Mouse (Mus musculus): ENCODE results near the gene Lima1. TPM values are rescaled to one million over a fixed set of nuclear protein-coding genes. Genes with fewer than 3 reads are reported as not detected.

Lima1 gene
- polyA plus RNA-seq, 1 experiment from 2014 or later: 24.6 TPM

- peak overlapping the region; percentile 70 for H3K27ac ChIP-seq (ENCODE audit: poor library complexity, severe bottlenecking)
- no peak for ATAC-seq (ENCODE audit: insufficient number of reproducible peaks, low FRiP score)
- H3K9ac ChIP-seq: no peak overlapping the region
- 41% methylated on average over 24 of the region's 24 CpGs for WGBS
- peaks cover 53% of the 10 kb centered on the region for H3K36me3 ChIP-seq
- H3K27me3 ChIP-seq (replicated peaks): no peaks in the 10 kb centered on the region
- H3K4me1 ChIP-seq (replicated peaks): peaks cover 30% of the 10 kb centered on the region
- no peaks in the 10 kb centered on the region for H3K9me3 ChIP-seq (replicated peaks)
- peak overlapping the region; percentile 49 for H3K4me2 ChIP-seq
- H3K4me3 ChIP-seq: no peak overlapping the region
Measured at GRCm38 (mm10) chr15:99801885-99802572, 73.2 kb downstream of the Lima1 start.

GRCm38 (mm10) chr15:99799706-99800105 is 75.5 kb downstream of the Lima1 start:
- peaks cover 30% of the 10 kb centered on the region for H3K4me1 ChIP-seq (replicated peaks)

GRCm38 (mm10) chr15:99797898-99798297 is 77.4 kb downstream of the Lima1 start:
- no peak overlapping the region for H3K4me3 ChIP-seq
- no peaks in the 10 kb centered on the region for H3K9me3 ChIP-seq (replicated peaks)
- peaks cover 61% of the 10 kb centered on the region for H3K36me3 ChIP-seq
- WGBS: 84% methylated on average over 5 of the region's 5 CpGs
- no peak overlapping the region for H3K27ac ChIP-seq (ENCODE audit: poor library complexity, severe bottlenecking)
- ATAC-seq (ENCODE audit: insufficient number of reproducible peaks, low FRiP score): no peak
- no peak overlapping the region for H3K9ac ChIP-seq
- H3K4me1 ChIP-seq (replicated peaks): peaks cover 19% of the 10 kb centered on the region
- no peak overlapping the region for H3K4me2 ChIP-seq
- no peaks in the 10 kb centered on the region for H3K27me3 ChIP-seq (replicated peaks)

More at GRCm38 (mm10) chr15:99799706-99800105, 75.5 kb downstream of the Lima1 start:
- 72% methylated on average over 6 of the region's 6 CpGs for WGBS
- no peak overlapping the region for H3K9ac ChIP-seq
- no peak overlapping the region for H3K4me3 ChIP-seq
- no peak overlapping the region for H3K27ac ChIP-seq (ENCODE audit: poor library complexity, severe bottlenecking)
- H3K9me3 ChIP-seq (replicated peaks): no peaks in the 10 kb centered on the region
- no peaks in the 10 kb centered on the region for H3K27me3 ChIP-seq (replicated peaks)
- H3K4me2 ChIP-seq: no peak overlapping the region
- no peak for ATAC-seq (ENCODE audit: insufficient number of reproducible peaks, low FRiP score)
- H3K36me3 ChIP-seq: peaks cover 48% of the 10 kb centered on the region

GRCm38 (mm10) chr15:99796735-99797134 is 78.5 kb downstream of the Lima1 start:
- H3K4me3 ChIP-seq: no peak overlapping the region
- H3K36me3 ChIP-seq: peaks cover 70% of the 10 kb centered on the region
- no peaks in the 10 kb centered on the region for H3K27me3 ChIP-seq (replicated peaks)
- no peak overlapping the region for H3K4me2 ChIP-seq
- H3K27ac ChIP-seq (ENCODE audit: poor library complexity, severe bottlenecking): no peak overlapping the region
- 85% methylated on average over 9 of the region's 9 CpGs for WGBS
- no peak overlapping the region for H3K9ac ChIP-seq
- H3K9me3 ChIP-seq (replicated peaks): no peaks in the 10 kb centered on the region
- H3K4me1 ChIP-seq (replicated peaks): peaks cover 9% of the 10 kb centered on the region; the same call in 1 of the 2 replicates
- ATAC-seq (ENCODE audit: insufficient number of reproducible peaks, low FRiP score): no peak

- Histone ChIP-seq H3K4me3 (no peak overlapping the region), H3K9ac (no peak overlapping the region), H3K9me3 (replicated peaks) (no peaks in the 10 kb centered on the region), H3K4me2 (no peak overlapping the region), H3K27me3 (replicated peaks) (no peaks in the 10 kb centered on the region), H3K36me3 (peaks cover 70% of the 10 kb centered on the region), H3K27ac (ENCODE audit: poor library complexity, severe bottlenecking) (no peak overlapping the region), H3K4me1 (replicated peaks) (peaks cover 5% of the 10 kb centered on the region; the same call in 1 of the 2 replicates)
- 78% methylated on average over 3 of the region's 3 CpGs for WGBS
- ATAC-seq (ENCODE audit: insufficient number of reproducible peaks, low FRiP score): no peak
Measured at GRCm38 (mm10) chr15:99796066-99796465, 79.2 kb downstream of the Lima1 start.

- 91% methylated on average over 16 of the region's 16 CpGs for WGBS
- Histone ChIP-seq H3K27me3 (replicated peaks) (no peaks in the 10 kb centered on the region), H3K9me3 (replicated peaks) (no peaks in the 10 kb centered on the region), H3K4me2 (no peak overlapping the region), H3K4me1 (replicated peaks) (0 out of 2 replicates have a peak, but pooled peaks cover 3% of the 10 kb centered on the region), H3K36me3 (peaks cover 67% of the 10 kb centered on the region), H3K27ac (ENCODE audit: poor library complexity, severe bottlenecking) (no peak overlapping the region), H3K9ac (no peak overlapping the region), H3K4me3 (no peak overlapping the region)
- ATAC-seq (ENCODE audit: insufficient number of reproducible peaks, low FRiP score): no peak
Measured at GRCm38 (mm10) chr15:99792221-99792815, 82.9 kb downstream of the Lima1 start.

GRCm38 (mm10) chr15:99791003-99791402 is 84.3 kb downstream of the Lima1 start:
- WGBS: 67% methylated on average over 3 of the region's 3 CpGs
- Histone ChIP-seq H3K9me3 (replicated peaks) (no peaks in the 10 kb centered on the region), H3K4me2 (no peak overlapping the region), H3K27me3 (replicated peaks) (no peaks in the 10 kb centered on the region), H3K9ac (no peak overlapping the region), H3K36me3 (peaks cover 69% of the 10 kb centered on the region), H3K4me1 (replicated peaks) (0 out of 2 replicates have a peak, but pooled peaks cover 3% of the 10 kb centered on the region), H3K27ac (ENCODE audit: poor library complexity, severe bottlenecking) (no peak overlapping the region), H3K4me3 (no peak overlapping the region)
- no peak for ATAC-seq (ENCODE audit: insufficient number of reproducible peaks, low FRiP score)

GRCm38 (mm10) chr15:99790464-99790863 is 84.8 kb downstream of the Lima1 start:
- no peak overlapping the region for H3K27ac ChIP-seq (ENCODE audit: poor library complexity, severe bottlenecking)
- H3K36me3 ChIP-seq: peaks cover 72% of the 10 kb centered on the region
- H3K9ac ChIP-seq: no peak overlapping the region
- ATAC-seq (ENCODE audit: insufficient number of reproducible peaks, low FRiP score): no peak
- no peak overlapping the region for H3K4me3 ChIP-seq
- no peaks in the 10 kb centered on the region for H3K9me3 ChIP-seq (replicated peaks)
- H3K4me2 ChIP-seq: no peak overlapping the region
- H3K27me3 ChIP-seq (replicated peaks): no peaks in the 10 kb centered on the region
- 88% methylated on average over 6 of the region's 6 CpGs for WGBS
- H3K4me1 ChIP-seq (replicated peaks): 0 out of 2 replicates have a peak, but pooled peaks cover 3% of the 10 kb centered on the region

- Histone ChIP-seq H3K36me3 (peaks cover 64% of the 10 kb centered on the region), H3K27me3 (replicated peaks) (no peaks in the 10 kb centered on the region), H3K4me3 (no peak overlapping the region), H3K27ac (ENCODE audit: poor library complexity, severe bottlenecking) (no peak overlapping the region; the same call in 1 of the 2 replicates), H3K9ac (no peak overlapping the region), H3K4me2 (no peak overlapping the region), H3K4me1 (replicated peaks) (0 out of 2 replicates have a peak, but pooled peaks cover 3% of the 10 kb centered on the region), H3K9me3 (replicated peaks) (no peaks in the 10 kb centered on the region)
- 76% methylated on average over 9 of the region's 9 CpGs for WGBS
- ATAC-seq (ENCODE audit: insufficient number of reproducible peaks, low FRiP score): no peak
Measured at GRCm38 (mm10) chr15:99787625-99788120, 87.6 kb downstream of the Lima1 start.

GRCm38 (mm10) chr15:99778677-99779335 is 96.5 kb downstream of the Lima1 start:
- H3K27ac ChIP-seq (ENCODE audit: poor library complexity, severe bottlenecking): no peak overlapping the region
- no peak overlapping the region for H3K4me2 ChIP-seq
- peaks cover 47% of the 10 kb centered on the region for H3K36me3 ChIP-seq
- H3K9me3 ChIP-seq (replicated peaks): no peaks in the 10 kb centered on the region
- no peak overlapping the region for H3K4me3 ChIP-seq
- H3K4me1 ChIP-seq (replicated peaks): no peaks in the 10 kb centered on the region
- H3K9ac ChIP-seq: no peak overlapping the region
- no peak for ATAC-seq (ENCODE audit: insufficient number of reproducible peaks, low FRiP score)
- no peaks in the 10 kb centered on the region for H3K27me3 ChIP-seq (replicated peaks)
- WGBS: 89% methylated on average over 16 of the region's 16 CpGs

- no peak overlapping the region for H3K27ac ChIP-seq (ENCODE audit: poor library complexity, severe bottlenecking)
- ATAC-seq (ENCODE audit: insufficient number of reproducible peaks, low FRiP score): no peak
- peaks cover 41% of the 10 kb centered on the region for H3K36me3 ChIP-seq
- WGBS: 37% methylated on average over 7 of the region's 7 CpGs
- H3K4me2 ChIP-seq: no peak overlapping the region
- H3K9ac ChIP-seq: no peak overlapping the region
- H3K4me3 ChIP-seq: no peak overlapping the region
- no peaks in the 10 kb centered on the region for H3K27me3 ChIP-seq (replicated peaks)
- H3K4me1 ChIP-seq (replicated peaks): no peaks in the 10 kb centered on the region
- H3K9me3 ChIP-seq (replicated peaks): no peaks in the 10 kb centered on the region
Measured at GRCm38 (mm10) chr15:99778148-99778547, 97.1 kb downstream of the Lima1 start.

All from heart, embryonic 12.5 days (tissue).